Mouse (Mus musculus) urinary bladder, postnatal 10 days (tissue): ENCODE data around the gene Ndufa7.
"Not testable (repeated sequence)": the region's sequence is repeated elsewhere in the genome, so short reads cannot be mapped to it uniquely, and the experiment has no call there.

Source experiments
- DNase-seq: peaks from one replicate; pipeline ENCODE4 v3.0.0; 2022; ENCODE audit warnings: low spot score

Gene Ndufa7

DNA sequence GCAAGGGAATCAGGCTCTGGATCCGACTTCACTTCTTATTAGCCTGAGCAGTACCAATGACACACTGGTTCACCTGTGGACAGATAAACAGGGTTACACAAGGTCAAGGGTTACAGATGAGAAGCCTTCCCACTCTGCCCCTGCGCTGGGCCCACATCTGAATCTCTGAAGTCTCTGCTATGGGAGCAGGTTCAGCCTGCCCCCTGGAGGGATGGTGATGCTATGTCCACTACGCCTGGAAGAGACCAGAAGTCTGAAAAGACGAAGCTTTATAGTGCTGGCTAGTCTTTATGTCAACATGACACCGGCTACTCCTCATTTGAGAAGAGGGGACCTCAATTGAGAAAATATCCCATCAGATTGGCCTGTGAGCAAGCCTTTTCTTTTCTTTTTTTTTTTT lies 51.4 kb downstream of the Ndufa7 start:
- DNase-seq = not testable (repeated sequence)

DNA sequence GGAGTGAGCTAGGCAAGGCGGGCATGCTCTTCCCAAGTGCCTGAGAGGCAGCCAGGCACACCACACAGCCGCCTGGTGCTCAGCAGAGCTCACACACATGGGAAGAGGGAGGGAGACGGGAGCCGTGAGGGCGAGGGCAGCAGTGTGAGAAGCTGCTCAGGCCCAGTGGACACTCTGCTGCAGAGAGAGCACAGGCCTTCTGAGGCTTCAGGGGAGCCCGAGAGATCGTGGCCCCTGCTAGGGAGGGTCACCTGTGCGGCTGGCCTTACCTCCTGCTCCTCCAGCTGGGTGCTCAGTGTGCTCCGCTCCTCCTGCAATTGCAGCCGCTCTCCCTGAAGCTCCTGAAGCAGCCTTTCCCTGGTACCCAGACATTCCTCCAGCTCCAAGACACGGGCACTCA lies 59.9 kb downstream of the Ndufa7 start:
- not testable (repeated sequence) for DNase-seq

DNA sequence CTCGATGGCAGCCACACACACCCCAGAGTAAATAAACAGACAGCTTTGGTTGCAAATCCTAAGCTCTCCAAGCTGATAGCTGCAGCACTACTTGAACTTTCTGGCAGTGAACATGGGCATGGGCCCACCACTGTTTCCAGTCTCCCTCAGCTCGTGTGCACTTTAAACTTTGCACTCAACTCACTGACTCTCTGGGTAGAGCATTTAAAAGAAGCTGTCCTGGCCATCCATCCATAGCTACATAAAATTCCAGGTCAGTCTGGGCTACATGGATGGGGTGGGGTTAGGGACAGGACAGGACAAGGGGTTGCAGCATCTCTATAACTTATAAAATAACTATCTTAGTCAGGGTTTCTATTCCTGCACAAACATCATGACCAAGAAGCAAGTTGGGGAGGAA lies 63.4 kb downstream of the Ndufa7 start:
- DNase-seq = not testable (repeated sequence)
